Mouse (Mus musculus): ENCODE measurements around the gene Trim67.

DNA sequence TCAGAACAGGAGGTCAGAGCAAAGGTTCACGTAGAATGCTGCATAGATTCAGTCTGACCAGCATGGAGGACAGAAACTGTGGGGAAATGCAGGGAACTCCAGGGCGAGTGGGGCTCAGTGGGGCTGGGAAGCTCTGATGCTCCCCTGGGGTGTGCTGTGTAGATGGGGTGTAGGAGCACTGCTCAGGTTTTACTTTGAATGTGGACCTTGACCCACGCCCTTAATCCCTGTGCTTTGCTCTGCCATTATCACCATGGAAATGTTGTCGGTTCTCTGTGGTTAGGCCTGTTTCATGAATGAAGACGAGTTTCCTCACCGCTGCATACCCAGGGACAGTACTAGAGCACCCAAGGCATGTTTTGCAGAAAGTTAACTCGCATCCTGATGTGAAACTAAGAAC is 78.6 kb downstream of the Trim67 start:
- TF ChIP-seq CTCF (IDR thresholded peaks at IDR 0.05; ENCODE audit: low read depth) (no peak), EP300 (IDR thresholded peaks at IDR 0.05; ENCODE audit: low read depth) (no peak)
